Mouse (Mus musculus) spleen, adult 2 months (tissue): ENCODE results near the gene Npr2.

Source experiments
- CTCF ChIP-seq: fragments of 200-500 bp; IDR thresholded peaks from 2 replicates; pipeline ENCODE4 v1.5.1; 2011; ENCODE audit warnings: mild to moderate bottlenecking, inconsistent platforms; ENCODE audit not compliant: insufficient read depth, insufficient read length, insufficient replicate concordance; ENCODE audit errors: extremely low read depth
- POLR2A ChIP-seq: fragments of 200-500 bp; IDR thresholded peaks from 2 replicates; pipeline ENCODE4 v1.6.1; 2011; ENCODE audit warnings: low read depth, low read length, inconsistent platforms

DNA sequence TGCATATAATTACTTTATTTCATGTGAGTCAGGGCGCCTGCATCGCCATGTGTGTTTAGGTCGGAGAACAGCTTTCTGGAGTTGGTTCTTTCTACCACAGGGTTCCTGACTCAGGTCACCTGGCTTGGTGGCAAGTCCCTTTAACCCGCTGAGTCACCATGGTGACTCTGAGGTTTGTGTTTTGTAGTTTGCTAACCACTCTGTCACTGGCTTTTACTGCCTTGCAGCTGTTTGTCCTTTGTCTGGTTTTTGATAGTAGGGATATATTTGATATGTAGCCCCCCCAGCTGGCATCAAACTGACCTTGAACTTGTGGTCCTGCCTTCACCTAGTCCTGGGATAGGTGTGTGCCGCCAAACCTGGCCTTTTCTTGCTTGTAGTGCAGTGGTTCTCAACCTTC lies 49.5 kb upstream of the Npr2 start:
- TF ChIP-seq CTCF (no peak), POLR2A (no peak)
